Comparison of ENCODE assay signal across 10 mouse cellular contexts in the genomic region with DNA sequence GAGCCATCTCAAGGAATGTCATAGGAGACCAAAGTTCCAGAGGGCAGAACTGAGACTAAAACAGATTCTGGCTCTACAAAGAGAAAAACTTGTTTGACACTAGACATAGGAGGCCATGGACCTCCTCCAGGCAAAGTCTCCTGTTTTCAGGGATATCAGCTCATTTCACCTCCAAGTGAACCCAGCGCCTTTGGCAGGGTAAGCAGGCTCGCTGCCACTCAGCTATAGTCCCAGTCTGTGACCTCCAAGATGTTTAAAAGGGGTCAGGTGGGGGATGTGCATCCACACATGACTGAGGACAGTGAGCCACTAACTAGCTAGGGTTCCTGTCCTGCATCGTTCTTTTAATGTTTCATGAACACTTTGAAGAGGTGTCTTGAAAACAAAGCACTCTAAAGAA. TPM values are rescaled to one million over a fixed set of nuclear protein-coding genes. Genes with fewer than 3 reads are reported as not detected.
DNase-seq lines count a peak whose midpoint lies in the region; ATAC-seq and TF ChIP-seq lines count a peak whose summit lies in the region.
"Had no signal": no experiment of that assay in that cellular context is flagged by ENCODE, and none has a peak within 500 bp of the region (broad histone marks: within the 10 kb centered on the region; RNA-seq: fewer than 3 reads in every experiment).

No protein-coding gene starts in this region.

- TF ChIP-seq POLR2A in CH12.LX (IDR thresholded peaks at IDR 0.05; ENCODE audit: low read depth, low read length), result no peak

- peak overlapping the region; percentile 98 for H3K4me2 ChIP-seq in CH12.LX (ENCODE audit: insufficient read depth, low read depth, poor library complexity, severe bottlenecking)

- H3K4me1 ChIP-seq in CH12.LX (ENCODE audit: control insufficient read depth in 1 of 2, insufficient read depth in 2 of 2), result peaks cover 8 to 51% of the 10 kb centered on the region in 2 experiments

- TF ChIP-seq RAD21 in CH12.LX (IDR thresholded peaks at IDR 0.05; ENCODE audit: low read depth, low read length), result no peak

- peaks cover 6 to 42% of the 10 kb centered on the region in 2 experiments for H3K36me3 ChIP-seq in CH12.LX (replicated peaks in 1 of 2; ENCODE audit: control insufficient read depth in 1 of 2, insufficient read depth in 1 of 2, low read length in 1 of 2)
- H3K36me3 ChIP-seq: limb, embryonic 15.5 days had no signal

- no peaks in the 10 kb centered on the region for H3K9me3 ChIP-seq in CH12.LX (replicated peaks; ENCODE audit: low read length)
- H3K9me3 ChIP-seq: limb, embryonic 15.5 days had no signal

- ATAC-seq in megakaryocyte-erythroid progenitor cell, adult 5-6 weeks (replicated peaks; ENCODE audit: low FRiP score, low TSS enrichment, poor library complexity, severe bottlenecking), result no peak

- H3K79me2 ChIP-seq in CH12.LX (replicated peaks; ENCODE audit: control insufficient read depth, extremely low read depth, insufficient read depth, poor library complexity, severe bottlenecking), result peaks cover 62% of the 10 kb centered on the region

- peak; percentile 36 for DNase-seq in gastrocnemius, adult 2 months
- no peak for DNase-seq in gastrocnemius, adult 8-10 months (ENCODE audit: low spot score in 2 of 2)
- DNase-seq in CH12.LX (ENCODE audit: extremely low read depth), result no peak
- DNase-seq in heart, adult 9 months (ENCODE audit: low spot score in 2 of 2), result peak; percentile 45 to 59
- DNase-seq in kidney, postnatal 36 days, result peak; percentile 72 to 75
- no peak for DNase-seq in urinary bladder, adult 18-20 months (ENCODE audit: low spot score in 2 of 2)
- DNase-seq in cerebellum, postnatal 36 days, result no peak
- DNase-seq: cerebellum, adult 8-10 months had no signal

- H3K4me3 ChIP-seq in gastrocnemius, adult 2 months, result peak overlapping the region; percentile 97
- peak overlapping the region; percentile 50 to 84 (median 67) for H3K4me3 ChIP-seq in CH12.LX (replicated peaks in 1 of 3; ENCODE audit: low read depth in 2 of 3, low read length in 2 of 3, poor library complexity in 1 of 3)
- H3K4me3 ChIP-seq: limb, embryonic 15.5 days had no signal

- TF ChIP-seq EP300 in CH12.LX (IDR thresholded peaks at IDR 0.05; ENCODE audit: low read length), result no peak

- peak overlapping the region; percentile 87 for H3K9ac ChIP-seq in CH12.LX (ENCODE audit: insufficient read depth, low read depth)
- H3K9ac ChIP-seq: limb, embryonic 15.5 days had no signal

- in situ Hi-C loops in CH12.LX (cut with MboI; ENCODE audit: low pct_ligation_motif_present, low pct_unique_long_range_greater_than_20kb, low sequenced_read_pairs), result loop anchor here (10.0 kb wide), 1 partner anchor 302 kb away; no protein-coding TSS in a partner anchor

- TF ChIP-seq CTCF in gastrocnemius, adult 2 months (IDR thresholded peaks at IDR 0.05), result no peak
- TF ChIP-seq CTCF in CH12.LX (conservative IDR thresholded peaks at IDR 0.05 in 1 of 2, IDR thresholded peaks at IDR 0.05 in 1 of 2; ENCODE audit: low read depth in 2 of 2, low read length in 2 of 2), result no peak

- dilution Hi-C loops in CH12.LX (cut with MboI; ENCODE audit: extremely low pct_ligation_motif_present, extremely low pct_unique_long_range_greater_than_20kb, low sequenced_read_pairs), result no loop called here

- intact Hi-C loops in gastrocnemius, adult 2 months (cut with DNase I), result loop anchor here (5.0 to 10.0 kb wide), 2 partner anchors 60 to 882 kb away; a partner anchor contains a TSS

- no peaks in the 10 kb centered on the region for H3K27me3 ChIP-seq in CH12.LX (replicated peaks)
- H3K27me3 ChIP-seq: limb, embryonic 15.5 days had no signal

- H3K27ac ChIP-seq in gastrocnemius, adult 2 months, result peak overlapping the region; percentile 94
- peak overlapping the region; percentile 97 for H3K27ac ChIP-seq in CH12.LX (ENCODE audit: insufficient read depth, low read depth)
- H3K27ac ChIP-seq: limb, embryonic 15.5 days had no signal

TF ChIP-seq in CH12.LX, 34 proteins besides CTCF, POLR2A, EP300 and RAD21:
- no peak for TF ChIP-seq MAFK (IDR thresholded peaks at IDR 0.05; ENCODE audit: insufficient replicate concordance, low read length)
- no peak for TF ChIP-seq E2F4 (IDR thresholded peaks at IDR 0.05; ENCODE audit: insufficient replicate concordance, low read depth, low read length)
- no peak for TF ChIP-seq CHD2 (IDR thresholded peaks at IDR 0.05; ENCODE audit: low read length)
- TF ChIP-seq JUN (IDR thresholded peaks at IDR 0.05; ENCODE audit: insufficient read depth, low read depth, low read length), result no peak
TF ChIP-seq in CH12.LX: peak in this region for 0.

RNA-seq across cellular contexts. Expression of a gene that starts 2.7 kb away (rescaled TPM):
- 10 to 100 TPM; 47.1 to 66.2 TPM for total RNA-seq in gastrocnemius, adult 2 months (2021)
- total RNA-seq in gastrocnemius, adult 8-10 months (2022), result 10 to 100 TPM; 51.9 to 61.4 (median 57.4) TPM
- total RNA-seq in CH12.LX (2012; rRNA removed) (45.0 and 55.6 TPM in 2 replicates), CH12.LX (2014; rRNA removed) (57.4 and 57.9 TPM in 2 replicates)
- 52.8 and 58.4 TPM in 2 replicates for polyA plus RNA-seq in CH12.LX (2012; ENCODE audit: insufficient read length, low read depth)
- total RNA-seq in megakaryocyte-erythroid progenitor cell, adult 5-6 weeks (2014; fragmentation: Nextera tagmentation), result 26.5 and 29.9 TPM in 2 replicates
- 25.1 and 40.5 TPM in 2 replicates for total RNA-seq in megakaryocyte-erythroid progenitor cell, adult 5-6 weeks (2017)

RNA-seq across cellular contexts. Expression of a gene that starts 49.6 kb away (rescaled TPM):
- 10 to 100 TPM; 11.6 to 17.4 TPM for total RNA-seq in gastrocnemius, adult 2 months (2021)
- total RNA-seq in gastrocnemius, adult 8-10 months (2022), result 10 to 100 TPM; 12.2 to 22.6 (median 14.9) TPM
- total RNA-seq in CH12.LX (2012; rRNA removed) (20.9 and 25.7 TPM in 2 replicates), CH12.LX (2014; rRNA removed) (26.0 and 34.3 TPM in 2 replicates)
- 22.9 and 29.3 TPM in 2 replicates for polyA plus RNA-seq in CH12.LX (2012; ENCODE audit: insufficient read length, low read depth)
- 10.5 and 10.9 TPM in 2 replicates for total RNA-seq in megakaryocyte-erythroid progenitor cell, adult 5-6 weeks (2014; fragmentation: Nextera tagmentation)
- 10.1 and 14.7 TPM in 2 replicates for total RNA-seq in megakaryocyte-erythroid progenitor cell, adult 5-6 weeks (2017)

Comparison
In these comparisons a context has a peak if more than half of its experiments do, and no peak if none do; other contexts are left out.
1. DNase-seq: peak in gastrocnemius, adult 2 months (single experiment), heart, adult 9 months (2 of 2) and kidney, postnatal 36 days (2 of 2); none in gastrocnemius, adult 8-10 months (0 of 2), CH12.LX (single experiment), urinary bladder, adult 18-20 months (0 of 2) and cerebellum, postnatal 36 days (0 of 2).